Mouse (Mus musculus) v-Abl transformed pro-B cells (cell line): ENCODE results near the gene Chtop.

ENCODE experiments used
- in situ Hi-C, 2 experiments: fragments of 400-800 bp; cut with MboI; formaldehyde crosslinking; loops; one replicate each; pipeline ENCODE4 v1.15.1; 2025; ENCODE audit not compliant: unreplicated experiment in 2 of 2

Gene Chtop

GRCm38 (mm10) chr3:90512948-90513642, 3.8 kb upstream of the Chtop start:
- in situ Hi-C loops = no loop called here

DNA sequence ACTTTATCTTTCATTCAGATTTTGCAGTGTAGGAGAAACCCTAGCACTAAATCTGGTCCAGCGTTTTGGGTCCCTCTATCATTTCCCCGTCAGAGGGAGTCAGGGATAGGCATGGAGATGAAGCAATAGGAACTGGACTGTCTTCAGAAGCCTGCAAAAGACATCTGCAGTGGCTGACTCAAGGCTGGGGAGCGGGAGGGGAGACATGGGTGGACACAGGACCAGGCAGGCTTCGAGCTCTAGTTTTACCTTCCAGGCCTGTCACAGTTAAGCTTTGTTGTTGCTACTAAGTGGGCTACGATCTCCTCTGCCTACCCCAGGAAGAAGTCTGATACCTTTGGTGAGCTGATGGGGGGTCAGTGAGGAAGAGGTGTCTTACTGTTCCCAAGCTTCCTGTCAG, 3.0 kb upstream of the Chtop start:
- in situ Hi-C loops = no loop called here

- in situ Hi-C loops = no loop called here
Measured at GRCm38 (mm10) chr3:90509747-90510123, 437 bp upstream of the Chtop start.

- in situ Hi-C loops = no loop called here
Measured at GRCm38 (mm10) chr3:90508287-90508949, 880 bp downstream of the Chtop start.

GRCm38 (mm10) chr3:90506362-90506761, 2.9 kb downstream of the Chtop start:
- in situ Hi-C loops = no loop called here

GRCm38 (mm10) chr3:90505216-90505615, 4.1 kb downstream of the Chtop start:
- in situ Hi-C loops = no loop called here

DNA sequence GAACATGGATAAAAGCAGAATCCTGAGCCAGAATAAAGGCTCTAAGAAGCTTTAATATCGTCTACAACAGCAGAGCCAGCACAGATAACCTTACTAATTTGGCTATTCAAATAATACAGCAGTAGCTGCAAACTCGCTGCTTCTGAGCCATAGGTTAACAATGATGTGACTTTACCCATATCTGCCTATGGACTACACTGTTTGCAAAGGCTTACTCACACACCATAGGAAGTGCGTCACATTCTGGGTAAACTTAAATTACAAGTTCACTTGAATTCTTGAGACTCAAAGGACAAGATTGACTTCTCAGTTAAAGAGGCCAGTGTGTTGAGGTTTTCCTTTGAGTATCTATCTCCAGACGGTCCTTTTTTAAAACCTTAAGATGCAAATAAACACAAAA, 5.9 kb downstream of the Chtop start:
- in situ Hi-C loops = no loop called here

DNA sequence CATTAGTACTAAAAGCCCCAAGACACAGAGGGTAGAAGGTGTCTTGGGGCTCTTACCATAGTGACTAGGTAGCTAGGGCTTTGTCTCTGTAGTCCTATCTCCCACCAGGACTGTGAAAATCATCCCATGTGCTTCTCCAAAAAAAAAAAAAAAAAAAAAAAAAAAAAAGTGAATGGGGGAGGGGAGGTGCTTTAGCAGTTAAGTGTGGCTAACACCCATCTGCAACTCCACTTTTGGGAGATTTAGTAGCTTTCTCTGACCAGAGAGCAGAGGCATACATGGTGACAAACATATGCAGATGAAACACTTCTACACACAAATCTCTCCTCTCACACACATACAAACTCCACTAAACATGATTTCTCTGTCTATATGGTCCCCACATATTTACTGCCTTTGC, 11.7 kb downstream of the Chtop start:
- in situ Hi-C loops = no loop called here

DNA sequence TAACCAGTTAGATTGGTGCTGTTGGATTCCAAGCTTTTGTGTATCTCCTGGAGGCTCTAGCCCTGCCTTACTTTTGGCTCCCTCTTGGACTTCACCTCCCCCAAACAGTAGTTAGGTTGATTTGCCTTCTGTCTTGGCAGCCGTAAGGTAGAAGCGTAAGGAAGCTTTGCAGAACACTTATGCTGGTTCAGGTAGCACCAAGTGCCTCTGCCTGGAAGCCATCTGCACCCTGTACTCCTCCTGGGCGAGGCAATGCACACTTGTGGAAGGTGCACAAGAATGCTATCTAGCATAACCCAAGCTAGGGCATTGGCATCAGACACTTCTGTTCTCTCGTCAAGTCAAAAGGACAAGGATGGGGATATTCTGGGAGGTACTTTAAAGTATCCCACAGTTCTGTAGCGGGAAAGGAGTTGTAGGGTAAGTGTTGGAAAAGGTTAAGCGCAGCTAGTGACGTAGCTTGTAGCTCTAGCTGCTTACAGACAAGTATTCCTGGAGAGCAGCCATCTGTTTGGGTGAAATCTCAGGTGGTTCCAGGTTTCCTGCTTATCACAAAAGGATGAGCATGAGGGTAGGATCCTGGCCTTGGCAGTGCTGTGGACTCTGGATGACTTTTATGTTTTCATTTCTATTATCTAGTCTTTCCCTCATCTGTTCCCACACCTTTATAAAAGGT, 13.3 kb downstream of the Chtop start:
- in situ Hi-C loops = no loop called here

- in situ Hi-C loops = loop anchor here (5.0 kb wide), 2 partner anchors 93 to 118 kb away; partner anchors contain the start of gene S100a6 (in 2 of the 2)
Measured at GRCm38 (mm10) chr3:90493831-90494540, 15.3 kb downstream of the Chtop start.

DNA sequence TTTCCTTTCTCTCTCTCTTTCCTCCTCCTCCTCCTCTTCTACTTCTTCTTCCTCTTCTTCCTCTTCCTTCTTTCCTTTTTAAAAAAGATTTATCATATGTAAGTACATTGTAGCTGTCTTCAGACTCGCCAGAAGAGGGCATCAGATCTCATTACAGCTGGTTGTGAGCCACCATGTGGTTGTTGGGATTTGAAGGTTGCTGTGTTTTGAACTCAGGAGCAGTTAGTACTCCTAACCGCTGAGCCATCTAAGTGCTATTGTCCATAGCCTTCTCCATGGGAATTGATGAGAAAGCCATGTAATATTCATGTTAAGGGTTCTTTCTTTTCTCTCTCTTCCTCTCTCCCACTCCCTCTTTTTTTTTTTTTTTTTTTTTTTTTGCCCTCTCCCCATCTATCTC, 17.9 kb downstream of the Chtop start:
- in situ Hi-C loops = loop anchor here (5.0 kb wide), 2 partner anchors 96 to 121 kb away; partner anchors contain the start of gene S100a6 (in 2 of the 2)

DNA sequence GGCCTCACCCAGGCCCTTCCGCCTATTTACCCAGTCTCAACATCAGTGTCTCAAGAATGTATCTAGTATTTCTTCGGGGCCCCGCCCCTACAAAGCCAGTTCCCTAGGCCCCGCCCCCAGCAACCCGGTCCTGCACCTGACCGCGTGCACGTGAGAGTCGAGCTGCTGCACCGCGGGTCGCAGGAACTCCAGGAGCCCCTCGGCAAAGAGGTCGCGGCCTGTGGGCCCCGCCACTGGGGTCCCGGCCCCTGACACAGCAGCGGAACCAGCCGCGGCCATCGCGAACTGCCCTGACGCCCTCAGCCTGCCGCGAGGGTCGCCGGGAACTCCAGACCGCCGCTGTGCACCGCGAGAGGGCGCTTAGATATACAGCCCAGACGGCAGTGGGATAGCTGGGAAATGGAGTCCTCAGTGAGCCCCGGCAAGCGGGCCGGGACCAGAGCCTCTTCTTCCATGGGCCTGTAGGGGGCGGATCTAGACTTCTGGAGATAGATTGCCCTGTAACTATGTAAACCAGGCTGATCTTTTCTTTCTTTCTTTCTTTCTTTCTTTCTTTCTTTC, 18.5 kb downstream of the Chtop start, which contains the start of gene Snapin:
Gene Snapin, minus strand, starts transcription at position 338 of the 561 bp plus-strand sequence.
- in situ Hi-C loops = loop anchor here (5.0 kb wide), 2 partner anchors 97 to 122 kb away; partner anchors contain the start of gene S100a6 (in 2 of the 2)

GRCm38 (mm10) chr3:90488576-90488975, 20.7 kb downstream of the Chtop start:
- in situ Hi-C loops = no loop called here

DNA sequence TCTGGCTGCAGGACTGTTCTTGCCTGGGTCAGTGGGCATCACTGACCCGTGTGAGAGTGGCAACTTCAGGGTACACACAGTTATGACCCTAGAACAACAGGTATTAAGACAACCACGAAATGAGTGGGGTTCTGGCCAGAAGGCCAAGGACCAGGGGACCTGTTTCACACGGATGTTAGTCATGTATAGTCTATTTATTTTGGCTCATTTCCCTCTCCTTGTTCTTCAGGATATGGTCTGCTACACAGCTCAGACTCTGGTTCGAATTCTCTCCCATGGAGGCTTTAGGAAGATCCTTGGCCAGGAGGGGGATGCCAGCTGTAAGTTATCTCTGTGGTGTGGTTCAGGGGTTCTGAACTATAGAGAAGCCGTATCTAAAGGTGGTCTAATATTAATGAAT, 22.3 kb downstream of the Chtop start:
- in situ Hi-C loops = no loop called here

- in situ Hi-C loops = no loop called here
Measured at GRCm38 (mm10) chr3:90475831-90476611, 33.3 kb downstream of the Chtop start, which contains the start of gene Ilf2. Ilf2 (plus strand) TSS chr3:90476126.

GRCm38 (mm10) chr3:90475151-90475830, 34.0 kb downstream of the Chtop start:
- in situ Hi-C loops = no loop called here

- in situ Hi-C loops = no loop called here
Measured at GRCm38 (mm10) chr3:90472213-90472612, 37.1 kb downstream of the Chtop start.

DNA sequence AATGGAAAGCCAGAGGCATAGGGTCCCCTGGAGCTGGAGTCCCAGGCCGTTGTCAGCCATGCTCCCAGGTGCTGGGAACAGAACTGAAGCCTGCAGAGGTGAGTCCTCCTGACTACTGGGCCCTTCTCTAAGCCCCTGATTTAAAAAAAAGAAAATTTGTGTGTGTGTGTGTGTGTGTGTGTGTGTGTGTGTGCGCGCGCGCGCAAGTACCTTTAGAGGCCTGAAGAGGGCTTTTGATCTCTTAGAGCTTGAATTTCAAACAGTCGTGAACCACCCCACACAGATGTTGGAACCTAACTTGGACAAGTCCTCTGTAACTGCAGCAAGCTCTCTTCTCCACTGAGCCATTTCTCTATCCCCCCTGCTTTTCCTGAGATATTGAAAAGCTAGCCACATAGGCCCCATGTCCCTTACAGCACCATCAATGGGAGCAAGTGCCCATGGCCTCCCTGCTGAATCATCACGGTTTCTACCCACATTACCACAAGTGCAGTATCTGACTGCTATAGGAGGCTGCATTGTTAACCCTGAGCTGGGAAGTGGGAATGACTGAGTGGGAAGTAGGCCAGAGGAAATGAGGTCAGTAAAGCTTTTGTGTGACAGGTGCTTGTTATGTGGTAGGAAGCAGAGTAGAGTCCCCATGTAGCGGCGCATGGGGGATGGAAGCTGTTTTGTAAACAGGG, 41.5 kb downstream of the Chtop start:
- in situ Hi-C loops = loop anchor here in 1 of 2 experiments (5.0 kb wide), 2 partner anchors 50 to 250 kb away; no protein-coding TSS in a partner anchor
